Mouse (Mus musculus) olfactory bulb, adult 2 months (tissue): Measurements from ENCODE around the gene Cd300ld2.

Experiments
- CTCF ChIP-seq: fragments of 200-500 bp; IDR thresholded peaks from 2 replicates; pipeline ENCODE4 v1.5.1; 2012; ENCODE audit warnings: low read depth, mild to moderate bottlenecking, low read length, moderate library complexity; ENCODE audit not compliant: insufficient read depth
- POLR2A ChIP-seq: fragments of 200-500 bp; IDR thresholded peaks from 2 replicates; pipeline ENCODE4 v1.6.1; 2012; ENCODE audit warnings: mild to moderate bottlenecking, low read depth, low read length, moderate library complexity; ENCODE audit not compliant: insufficient read depth

DNA sequence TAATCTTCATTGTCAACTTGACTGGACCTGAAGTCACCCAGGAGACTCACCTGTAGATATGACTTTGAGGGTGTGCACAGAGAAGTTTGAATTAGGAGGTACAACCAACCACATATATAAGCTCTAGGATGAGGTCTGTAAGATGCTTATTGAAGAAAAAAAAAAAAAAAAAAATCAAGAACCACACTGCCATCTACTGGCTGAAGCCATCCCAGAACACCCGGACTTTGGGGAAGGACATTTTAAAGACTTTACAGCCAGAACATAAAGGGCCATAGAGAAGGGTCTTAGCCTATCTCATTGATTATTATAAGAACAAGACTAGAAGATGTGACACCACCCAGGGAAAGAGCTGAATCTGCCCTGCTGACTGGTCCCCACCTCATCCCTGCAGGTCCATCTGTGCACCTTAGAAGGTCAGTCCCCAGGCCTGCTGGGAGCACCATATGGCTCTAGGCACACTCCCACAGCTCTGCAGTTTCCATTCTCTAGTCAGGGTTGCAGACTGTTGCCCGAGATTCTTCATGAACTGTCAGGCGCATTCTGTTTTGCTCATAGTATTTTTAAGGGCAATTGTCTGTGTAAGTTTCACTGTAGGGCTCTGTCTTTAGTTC is 33.4 kb upstream of the Cd300ld2 start:
- TF ChIP-seq CTCF (no peak), POLR2A (no peak)
